Comparison of ENCODE assay signal across 10 mouse cellular contexts in the genomic region with DNA sequence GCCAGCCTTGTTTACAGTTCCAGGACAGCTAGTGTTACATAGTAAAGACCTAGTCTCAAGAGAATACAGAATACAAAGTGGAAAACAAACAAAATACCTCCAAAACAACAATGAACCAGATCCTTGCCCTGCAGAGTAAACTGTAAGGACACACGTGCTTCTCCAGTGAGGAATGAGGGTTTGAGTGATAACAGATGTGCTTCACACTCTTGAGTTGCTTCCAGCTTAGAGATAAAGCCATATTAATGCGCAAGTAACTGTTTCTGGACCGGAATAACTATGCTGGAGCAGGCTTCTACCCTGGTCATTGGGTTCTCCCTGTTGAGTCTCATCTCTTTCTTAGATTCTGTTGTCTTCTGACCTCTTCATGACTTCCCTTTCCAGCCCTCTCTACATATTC. TPM values are rescaled to one million over a fixed set of nuclear protein-coding genes. Genes with fewer than 3 reads are reported as not detected.
DNase-seq lines count a peak whose midpoint lies in the region; ATAC-seq and TF ChIP-seq lines count a peak whose summit lies in the region.
"Had no signal": no experiment of that assay in that cellular context is flagged by ENCODE, and none has a peak within 500 bp of the region (broad histone marks: within the 10 kb centered on the region; RNA-seq: fewer than 3 reads in every experiment).

No protein-coding gene starts in this region.

- ATAC-seq in forebrain, embryonic 16.5 days: no peak
- ATAC-seq in lung, embryonic 14.5 days (ENCODE audit: insufficient read depth): no peak
- ATAC-seq in liver, embryonic 11.5 days (replicated peaks; ENCODE audit: low FRiP score): no peak

- 72% methylated on average over 3 of the region's 3 CpGs for WGBS in forebrain, embryonic 10.5 days
- 79% methylated on average over 3 of the region's 3 CpGs for WGBS in forebrain, embryonic 16.5 days
- WGBS in lung, embryonic 14.5 days: 36% methylated on average over 3 of the region's 3 CpGs
- WGBS in liver, embryonic 11.5 days: 33% methylated on average over 3 of the region's 3 CpGs

- H3K9me3 ChIP-seq in forebrain, embryonic 10.5 days: no peaks in the 10 kb centered on the region
- no peaks in the 10 kb centered on the region for H3K9me3 ChIP-seq in forebrain, embryonic 16.5 days (ENCODE audit: control insufficient read depth, low read length)
- no peaks in the 10 kb centered on the region for H3K9me3 ChIP-seq in lung, embryonic 14.5 days (ENCODE audit: low read depth, low read length)
- no peaks in the 10 kb centered on the region for H3K9me3 ChIP-seq in liver, embryonic 11.5 days (ENCODE audit: control insufficient read depth, low read length)
- H3K9me3 ChIP-seq: forebrain, embryonic 12.5 days had no signal

- TF ChIP-seq CTCF in lung, embryonic 14.5 days (IDR thresholded peaks at IDR 0.05; ENCODE audit: low read depth): no peak

- no peaks in the 10 kb centered on the region for H3K27me3 ChIP-seq in forebrain, embryonic 10.5 days (ENCODE audit: poor library complexity, severe bottlenecking)
- no peaks in the 10 kb centered on the region for H3K27me3 ChIP-seq in forebrain, embryonic 16.5 days (replicated peaks; ENCODE audit: control insufficient read depth, insufficient read depth, low read length)
- no peaks in the 10 kb centered on the region for H3K27me3 ChIP-seq in lung, embryonic 14.5 days (ENCODE audit: insufficient read depth, low read length)
- no peaks in the 10 kb centered on the region for H3K27me3 ChIP-seq in liver, embryonic 11.5 days (replicated peaks; ENCODE audit: control insufficient read depth, insufficient read depth, low read length)
- H3K27me3 ChIP-seq: forebrain, embryonic 12.5 days had no signal

- peaks cover 15% of the 10 kb centered on the region for H3K36me3 ChIP-seq in forebrain, embryonic 10.5 days (replicated peaks)
- no peaks in the 10 kb centered on the region for H3K36me3 ChIP-seq in forebrain, embryonic 16.5 days (ENCODE audit: control insufficient read depth, insufficient read depth)
- H3K36me3 ChIP-seq in lung, embryonic 14.5 days (ENCODE audit: insufficient read depth): no peaks in the 10 kb centered on the region
- no peaks in the 10 kb centered on the region for H3K36me3 ChIP-seq in liver, embryonic 11.5 days (ENCODE audit: control insufficient read depth, insufficient read depth, low read length)
- H3K36me3 ChIP-seq: forebrain, embryonic 12.5 days had no signal

- no peak overlapping the region for H3K9ac ChIP-seq in forebrain, embryonic 16.5 days (replicated peaks; ENCODE audit: low read depth, low read length)
- no peak overlapping the region for H3K9ac ChIP-seq in lung, embryonic 14.5 days
- 0 out of 2 replicates have a peak overlapping the region, but pooled peaks have one; percentile 40 for H3K9ac ChIP-seq in liver, embryonic 11.5 days (ENCODE audit: low read depth, low read length)
- H3K9ac ChIP-seq: forebrain, embryonic 12.5 days had no signal

- peaks cover 42% of the 10 kb centered on the region for H3K4me1 ChIP-seq in forebrain, embryonic 10.5 days
- H3K4me1 ChIP-seq in forebrain, embryonic 16.5 days (replicated peaks; ENCODE audit: control insufficient read depth, insufficient read depth, low read length): peaks cover 19% of the 10 kb centered on the region
- H3K4me1 ChIP-seq in lung, embryonic 14.5 days (ENCODE audit: insufficient read depth): no peaks in the 10 kb centered on the region; the same call in 1 of the 2 replicates
- peaks cover 19% of the 10 kb centered on the region for H3K4me1 ChIP-seq in liver, embryonic 11.5 days (replicated peaks; ENCODE audit: control insufficient read depth, insufficient read depth, low read length)

- no peak overlapping the region for H3K4me2 ChIP-seq in forebrain, embryonic 16.5 days (ENCODE audit: low read length)
- H3K4me2 ChIP-seq in lung, embryonic 14.5 days: no peak overlapping the region
- H3K4me2 ChIP-seq in liver, embryonic 11.5 days: no peak overlapping the region
- H3K4me2 ChIP-seq: forebrain, embryonic 12.5 days had no signal

- no peak overlapping the region for H3K4me3 ChIP-seq in forebrain, embryonic 10.5 days
- H3K4me3 ChIP-seq in forebrain, embryonic 16.5 days (replicated peaks; ENCODE audit: low read length): no peak overlapping the region
- H3K4me3 ChIP-seq in lung, embryonic 14.5 days (ENCODE audit: low read depth, low read length): no peak overlapping the region
- no peak overlapping the region for H3K4me3 ChIP-seq in liver, embryonic 11.5 days (ENCODE audit: low read depth, low read length)
- H3K4me3 ChIP-seq: forebrain, embryonic 12.5 days had no signal

- DNase-seq in forebrain, embryonic 10.5 days (ENCODE audit: extremely low spot score, low spot score): no peak
- peak; percentile 31 for DNase-seq in lung, embryonic 14.5 days
- no peak for DNase-seq in lung, postnatal 25 days (ENCODE audit: low spot score)
- peak; percentile 43 for DNase-seq in embryo, embryonic 11 days
- DNase-seq in liver, embryonic 11.5 days (ENCODE audit: low spot score): no peak
- no peak for DNase-seq in adrenal gland, adult (ENCODE audit: inconsistent age in 2 of 2, low spot score in 1 of 2)
- no peak for DNase-seq in natural killer cell, adult 2 months (ENCODE audit: low spot score in 2 of 2)
- DNase-seq: lung, adult 2 months had no signal

- H3K27ac ChIP-seq in forebrain, embryonic 10.5 days: peak overlapping the region; percentile 60; the same call in 1 of the 2 replicates
- H3K27ac ChIP-seq in forebrain, embryonic 16.5 days (ENCODE audit: low read length): no peak overlapping the region; the same call in 1 of the 2 replicates
- no peak overlapping the region for H3K27ac ChIP-seq in lung, embryonic 14.5 days (ENCODE audit: low read depth)
- no peak overlapping the region for H3K27ac ChIP-seq in liver, embryonic 11.5 days (ENCODE audit: low read depth, low read length)
- H3K27ac ChIP-seq: forebrain, embryonic 12.5 days had no signal

RNA-seq across cellular contexts. Expression of a gene that starts 19.0 kb away (rescaled TPM):
- polyA plus RNA-seq in forebrain, embryonic 10.5 days (2016; fragmentation: Nextera tagmentation; extraction: Ambion mirVana): 14.3 and 15.7 TPM in 2 replicates
- 10.6 and 11.3 TPM in 2 replicates for polyA plus RNA-seq in forebrain, embryonic 16.5 days (2015; fragmentation: Nextera tagmentation; extraction: Ambion mirVana)
- polyA plus RNA-seq in lung, embryonic 14.5 days (2014; fragmentation: Nextera tagmentation; extraction: Ambion mirVana): 17.4 and 17.7 TPM in 2 replicates
- polyA plus RNA-seq in liver, embryonic 11.5 days (2014; fragmentation: Nextera tagmentation; extraction: Ambion mirVana): 15.2 and 16.6 TPM in 2 replicates

Comparison
In these comparisons a context has a peak if more than half of its experiments do, and no peak if none do; other contexts are left out.
1. DNase-seq: peak in lung, embryonic 14.5 days (single experiment) and embryo, embryonic 11 days (single experiment); none in forebrain, embryonic 10.5 days (single experiment), lung, postnatal 25 days (single experiment), liver, embryonic 11.5 days (single experiment), adrenal gland, adult (0 of 2) and natural killer cell, adult 2 months (0 of 2).